Mouse (Mus musculus): ENCODE data around the gene Maml1. TPM values are rescaled to one million over a fixed set of nuclear protein-coding genes. Genes with fewer than 3 reads are reported as not detected.

Gene Maml1
- total and polyA plus RNA-seq, 2 experiments from 2014 or later: 1.6 to 10.8 TPM

DNA sequence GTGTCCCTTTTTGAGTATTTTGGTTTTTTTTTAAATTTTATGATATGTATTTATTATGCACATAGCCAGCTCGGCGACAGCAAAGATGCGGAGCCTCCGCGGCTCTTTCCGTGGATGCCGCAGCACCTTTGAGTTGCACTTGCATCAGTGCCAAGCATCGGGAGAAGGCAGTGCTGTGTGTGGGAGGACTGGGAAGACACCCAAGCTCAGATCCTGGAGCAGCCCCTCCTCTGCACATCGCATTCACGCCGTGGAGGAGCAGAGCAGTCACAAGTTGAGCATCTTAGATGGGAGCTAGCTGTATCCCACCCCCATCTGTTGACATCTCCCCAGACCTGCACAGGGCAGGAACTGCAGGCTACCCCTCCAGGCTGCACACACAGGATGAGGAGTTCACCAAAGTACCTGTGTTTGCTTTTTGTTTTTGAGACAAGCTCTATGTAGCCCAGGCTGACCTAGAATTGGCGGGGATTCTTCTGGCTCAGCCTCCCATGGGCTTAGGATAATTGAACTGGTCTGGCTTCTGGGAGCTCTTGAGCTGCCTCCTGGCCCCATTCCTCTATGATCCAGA, 38.0 kb downstream of the Maml1 start:
- peak; percentile 69 for DNase-seq
- Histone ChIP-seq H3K9me3 (ENCODE audit: low read length) (no peaks in the 10 kb centered on the region), H3K4me3 (ENCODE audit: low read depth, low read length) (no peak overlapping the region), H3K4me1 (ENCODE audit: insufficient read depth) (no peaks in the 10 kb centered on the region), H3K36me3 (ENCODE audit: insufficient read depth) (peaks cover 32% of the 10 kb centered on the region), H3K9ac (no peak overlapping the region), H3K4me2 (ENCODE audit: low read depth) (no peak overlapping the region), H3K27ac (ENCODE audit: low read depth, low read length) (no peak overlapping the region), H3K27me3 (ENCODE audit: insufficient read depth, low read length) (no peaks in the 10 kb centered on the region)
- no peak for TF ChIP-seq CTCF (IDR thresholded peaks at IDR 0.05; ENCODE audit: low read depth)
- ATAC-seq: peak; percentile 75
- 60% methylated on average over 12 of the region's 12 CpGs for WGBS

GRCm38 (mm10) chr11:50253393-50253792, 38.7 kb downstream of the Maml1 start:
- DNase-seq (no peak), ATAC-seq (peak; percentile 50)
- H3K4me1 ChIP-seq (ENCODE audit: insufficient read depth): no peaks in the 10 kb centered on the region
- no peak overlapping the region for H3K4me2 ChIP-seq (ENCODE audit: low read depth)
- no peaks in the 10 kb centered on the region for H3K9me3 ChIP-seq (ENCODE audit: low read length)
- H3K4me3 ChIP-seq (ENCODE audit: low read depth, low read length): no peak overlapping the region
- H3K27me3 ChIP-seq (ENCODE audit: insufficient read depth, low read length): no peaks in the 10 kb centered on the region
- no peak overlapping the region for H3K9ac ChIP-seq
- 0 out of 2 replicates have a peak overlapping the region, but pooled peaks have one; percentile 15 for H3K27ac ChIP-seq (ENCODE audit: low read depth, low read length)
- 48% methylated on average over 1 of the region's 1 CpGs for WGBS
- TF ChIP-seq CTCF (IDR thresholded peaks at IDR 0.05; ENCODE audit: low read depth): no peak
- peaks cover 25% of the 10 kb centered on the region for H3K36me3 ChIP-seq (ENCODE audit: insufficient read depth)

- Histone ChIP-seq H3K9me3 (ENCODE audit: low read length) (no peaks in the 10 kb centered on the region), H3K27ac (ENCODE audit: low read depth, low read length) (no peak overlapping the region), H3K36me3 (ENCODE audit: insufficient read depth) (peaks cover 19% of the 10 kb centered on the region), H3K9ac (no peak overlapping the region), H3K27me3 (ENCODE audit: insufficient read depth, low read length) (no peaks in the 10 kb centered on the region), H3K4me1 (ENCODE audit: insufficient read depth) (no peaks in the 10 kb centered on the region), H3K4me2 (ENCODE audit: low read depth) (no peak overlapping the region), H3K4me3 (ENCODE audit: low read depth, low read length) (no peak overlapping the region)
- DNase-seq: no peak
- TF ChIP-seq CTCF (IDR thresholded peaks at IDR 0.05; ENCODE audit: low read depth): no peak
- no peak for ATAC-seq
- WGBS: 86% methylated on average over 11 of the region's 11 CpGs
These were observed 39.3 kb downstream of the Maml1 start for GRCm38 (mm10) chr11:50252684-50253265.

GRCm38 (mm10) chr11:50252166-50252565, 39.9 kb downstream of the Maml1 start:
- WGBS: 72% methylated on average over 3 of the region's 3 CpGs
- no peak overlapping the region for H3K9ac ChIP-seq
- no peak overlapping the region for H3K4me3 ChIP-seq (ENCODE audit: low read depth, low read length)
- no peaks in the 10 kb centered on the region for H3K4me1 ChIP-seq (ENCODE audit: insufficient read depth)
- no peak for TF ChIP-seq CTCF (IDR thresholded peaks at IDR 0.05; ENCODE audit: low read depth)
- H3K27me3 ChIP-seq (ENCODE audit: insufficient read depth, low read length): no peaks in the 10 kb centered on the region
- no peak overlapping the region for H3K27ac ChIP-seq (ENCODE audit: low read depth, low read length)
- no peaks in the 10 kb centered on the region for H3K9me3 ChIP-seq (ENCODE audit: low read length)
- ATAC-seq (no peak), DNase-seq (no peak)
- H3K4me2 ChIP-seq (ENCODE audit: low read depth): no peak overlapping the region
- peaks cover 13% of the 10 kb centered on the region for H3K36me3 ChIP-seq (ENCODE audit: insufficient read depth)

- 80% methylated on average over 7 of the region's 7 CpGs for WGBS
- DNase-seq (no peak), ATAC-seq (no peak)
- H3K4me1 ChIP-seq (ENCODE audit: insufficient read depth): no peaks in the 10 kb centered on the region
- H3K9ac ChIP-seq: no peak overlapping the region
- H3K4me2 ChIP-seq (ENCODE audit: low read depth): no peak overlapping the region
- H3K9me3 ChIP-seq (ENCODE audit: low read length): no peaks in the 10 kb centered on the region
- no peak for TF ChIP-seq CTCF (IDR thresholded peaks at IDR 0.05; ENCODE audit: low read depth)
- no peaks in the 10 kb centered on the region for H3K27me3 ChIP-seq (ENCODE audit: insufficient read depth, low read length)
- H3K36me3 ChIP-seq (ENCODE audit: insufficient read depth): no peaks in the 10 kb centered on the region
- no peak overlapping the region for H3K27ac ChIP-seq (ENCODE audit: low read depth, low read length)
- no peak overlapping the region for H3K4me3 ChIP-seq (ENCODE audit: low read depth, low read length)
These were observed 43.5 kb downstream of the Maml1 start for GRCm38 (mm10) chr11:50248473-50249171.

GRCm38 (mm10) chr11:50245269-50245668, 46.8 kb downstream of the Maml1 start:
- Histone ChIP-seq H3K9me3 (ENCODE audit: low read length) (no peaks in the 10 kb centered on the region), H3K27me3 (ENCODE audit: insufficient read depth, low read length) (no peaks in the 10 kb centered on the region), H3K4me2 (ENCODE audit: low read depth) (no peak overlapping the region), H3K27ac (ENCODE audit: low read depth, low read length) (no peak overlapping the region), H3K4me3 (ENCODE audit: low read depth, low read length) (no peak overlapping the region), H3K4me1 (ENCODE audit: insufficient read depth) (no peaks in the 10 kb centered on the region), H3K9ac (no peak overlapping the region), H3K36me3 (ENCODE audit: insufficient read depth) (no peaks in the 10 kb centered on the region)
- TF ChIP-seq CTCF (IDR thresholded peaks at IDR 0.05; ENCODE audit: low read depth): no peak
- DNase-seq (no peak), ATAC-seq (no peak)
- WGBS: 79% methylated on average over 5 of the region's 5 CpGs

GRCm38 (mm10) chr11:50243926-50244325, 48.2 kb downstream of the Maml1 start:
- DNase-seq: no peak
- no peak overlapping the region for H3K9ac ChIP-seq
- H3K4me1 ChIP-seq (ENCODE audit: insufficient read depth): no peaks in the 10 kb centered on the region
- H3K27me3 ChIP-seq (ENCODE audit: insufficient read depth, low read length): no peaks in the 10 kb centered on the region
- no peaks in the 10 kb centered on the region for H3K36me3 ChIP-seq (ENCODE audit: insufficient read depth)
- TF ChIP-seq CTCF (IDR thresholded peaks at IDR 0.05; ENCODE audit: low read depth): no peak
- H3K9me3 ChIP-seq (ENCODE audit: low read length): no peaks in the 10 kb centered on the region
- no peak overlapping the region for H3K27ac ChIP-seq (ENCODE audit: low read depth, low read length)
- WGBS: 80% methylated on average over 6 of the region's 6 CpGs
- H3K4me3 ChIP-seq (ENCODE audit: low read depth, low read length): no peak overlapping the region
- no peak for ATAC-seq
- no peak overlapping the region for H3K4me2 ChIP-seq (ENCODE audit: low read depth)

Measured in forebrain, postnatal 0 days (tissue).